Mouse (Mus musculus) kidney, adult 2 months (tissue): ENCODE results near the gene Vwce. TPM values are rescaled to one million over a fixed set of nuclear protein-coding genes. Genes with fewer than 3 reads are reported as not detected.

Source experiments
- DNase-seq: peaks from one replicate; pipeline ENCODE4 v3.0.0; 2021
- H3K27ac ChIP-seq: fragments of 200-500 bp; 2 replicates; pipeline ENCODE4 v1.5.1; 2012; ENCODE audit warnings: low read depth, low read length, control low read depth, inconsistent platforms; ENCODE audit not compliant: insufficient read depth
- H3K27me3 ChIP-seq: fragments of 200-500 bp; replicated peaks from 2 replicates; pipeline ENCODE4 v1.6.1; 2012; ENCODE audit warnings: mild to moderate bottlenecking, moderate library complexity, low read length, inconsistent platforms; ENCODE audit not compliant: control insufficient read depth, insufficient read depth
- H3K36me3 ChIP-seq: fragments of 200-500 bp; 2 replicates; pipeline ENCODE4 v1.6.1; 2012; ENCODE audit warnings: mild to moderate bottlenecking, moderate library complexity, low read length, inconsistent platforms; ENCODE audit not compliant: control insufficient read depth, insufficient read depth
- H3K4me1 ChIP-seq: fragments of 200-500 bp; 2 replicates; pipeline ENCODE4 v1.6.1; 2011; ENCODE audit warnings: low read length; ENCODE audit not compliant: control insufficient read depth, insufficient read depth
- H3K4me3 ChIP-seq: fragments of 200-500 bp; 2 replicates; pipeline ENCODE4 v1.5.1; 2011; ENCODE audit warnings: mild to moderate bottlenecking, low read depth, low read length, control low read depth; ENCODE audit not compliant: insufficient read depth
- CTCF ChIP-seq: fragments of 200-500 bp; conservative IDR thresholded peaks from 2 replicates; pipeline ENCODE4 v1.5.1; 2011; ENCODE audit warnings: low read depth, mild to moderate bottlenecking, control low read depth, low read length, moderate library complexity, mixed read lengths; ENCODE audit not compliant: insufficient read depth, insufficient read length
- POLR2A ChIP-seq: fragments of 200-500 bp; IDR thresholded peaks from one replicate; pipeline ENCODE4 v1.6.1; 2011; ENCODE audit warnings: low read depth, low read length, control low read depth
- WGBS: fragments of 180-500 bp; shearing (Covaris S2); methylation state at CpG from one replicate; pipeline ENCODE4 v1.1.7; 2018; 5-methylcytosine and 5-hydroxymethylcytosine counted together
- polyA plus RNA-seq: library from polyadenylated mRNA; depleted of rRNA; stranded (reverse); fragments of >200 nt; gene quantifications from 2 replicates; pipeline ENCODE4 v1.2.3, GENCODE M21; 2012

The Vwce gene
- polyA plus RNA-seq, 1 experiment, result 15.3 TPM

GRCm38 (mm10) chr19:10665093-10665492, 31.1 kb downstream of the Vwce start:
- Histone ChIP-seq H3K4me3 (no peak overlapping the region), H3K36me3 (no peaks in the 10 kb centered on the region), H3K27me3 (no peaks in the 10 kb centered on the region), H3K27ac (no peak overlapping the region), H3K4me1 (no peaks in the 10 kb centered on the region)
- no peak for TF ChIP-seq POLR2A
- TF ChIP-seq CTCF, result no peak
- WGBS, result 54% methylated on average over 3 of the region's 3 CpGs
- no peak for DNase-seq

- 10% methylated on average over 2 of the region's 2 CpGs for WGBS
- DNase-seq, result peak; percentile 61
- Histone ChIP-seq H3K27ac (no peak overlapping the region), H3K4me3 (no peak overlapping the region), H3K36me3 (no peaks in the 10 kb centered on the region), H3K27me3 (no peaks in the 10 kb centered on the region), H3K4me1 (no peaks in the 10 kb centered on the region)
- TF ChIP-seq CTCF (peak; percentile 83), POLR2A (no peak)
Observed at GRCm38 (mm10) chr19:10665499-10665898, 31.5 kb downstream of the Vwce start.

DNA sequence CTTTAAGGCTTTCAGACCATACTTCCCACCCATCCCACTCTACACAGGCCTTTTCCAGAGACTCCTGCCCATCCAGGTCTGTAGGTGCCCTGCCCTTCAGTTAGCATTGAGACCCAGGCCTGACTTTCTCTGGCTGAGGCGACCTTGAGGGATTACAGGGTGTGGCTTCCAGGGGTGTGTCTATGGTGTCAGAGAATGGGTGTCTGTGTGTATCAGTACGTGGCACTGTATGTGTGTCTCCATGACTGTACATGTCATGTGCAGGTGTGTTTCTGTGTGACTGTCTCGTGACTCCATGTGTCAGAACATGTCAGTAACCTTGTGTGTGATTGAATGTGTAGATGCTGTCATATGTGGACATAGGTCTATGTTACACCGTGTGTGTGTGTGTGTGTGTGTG, 37.3 kb downstream of the Vwce start:
- 88% methylated on average over 4 of the region's 4 CpGs for WGBS
- DNase-seq, result no peak
- no peaks in the 10 kb centered on the region for H3K4me1 ChIP-seq
- H3K27me3 ChIP-seq, result no peaks in the 10 kb centered on the region
- TF ChIP-seq CTCF (no peak), POLR2A (no peak)
- no peak overlapping the region for H3K27ac ChIP-seq
- no peaks in the 10 kb centered on the region for H3K36me3 ChIP-seq
- H3K4me3 ChIP-seq, result no peak overlapping the region

GRCm38 (mm10) chr19:10671854-10672417, 37.9 kb downstream of the Vwce start:
- H3K27me3 ChIP-seq, result no peaks in the 10 kb centered on the region
- TF ChIP-seq CTCF (no peak), POLR2A (no peak)
- no peak overlapping the region for H3K27ac ChIP-seq
- no peak for DNase-seq
- no peaks in the 10 kb centered on the region for H3K4me1 ChIP-seq
- H3K4me3 ChIP-seq, result no peak overlapping the region
- no peaks in the 10 kb centered on the region for H3K36me3 ChIP-seq
- 55% methylated on average over 9 of the region's 9 CpGs for WGBS

- Histone ChIP-seq H3K4me1 (no peaks in the 10 kb centered on the region), H3K27me3 (no peaks in the 10 kb centered on the region), H3K36me3 (no peaks in the 10 kb centered on the region), H3K4me3 (no peak overlapping the region), H3K27ac (no peak overlapping the region)
- TF ChIP-seq CTCF (no peak), POLR2A (no peak)
- 87% methylated on average over 1 of the region's 1 CpGs for WGBS
- no peak for DNase-seq
Observed at GRCm38 (mm10) chr19:10673275-10673674, 39.3 kb downstream of the Vwce start.

GRCm38 (mm10) chr19:10676656-10677055, 42.6 kb downstream of the Vwce start:
- Histone ChIP-seq H3K4me3 (no peak overlapping the region), H3K36me3 (no peaks in the 10 kb centered on the region), H3K27me3 (no peaks in the 10 kb centered on the region), H3K27ac (no peak overlapping the region), H3K4me1 (no peaks in the 10 kb centered on the region)
- no peak for TF ChIP-seq POLR2A
- no peak for TF ChIP-seq CTCF
- 84% methylated on average over 16 of the region's 16 CpGs for WGBS
- DNase-seq, result no peak

DNA sequence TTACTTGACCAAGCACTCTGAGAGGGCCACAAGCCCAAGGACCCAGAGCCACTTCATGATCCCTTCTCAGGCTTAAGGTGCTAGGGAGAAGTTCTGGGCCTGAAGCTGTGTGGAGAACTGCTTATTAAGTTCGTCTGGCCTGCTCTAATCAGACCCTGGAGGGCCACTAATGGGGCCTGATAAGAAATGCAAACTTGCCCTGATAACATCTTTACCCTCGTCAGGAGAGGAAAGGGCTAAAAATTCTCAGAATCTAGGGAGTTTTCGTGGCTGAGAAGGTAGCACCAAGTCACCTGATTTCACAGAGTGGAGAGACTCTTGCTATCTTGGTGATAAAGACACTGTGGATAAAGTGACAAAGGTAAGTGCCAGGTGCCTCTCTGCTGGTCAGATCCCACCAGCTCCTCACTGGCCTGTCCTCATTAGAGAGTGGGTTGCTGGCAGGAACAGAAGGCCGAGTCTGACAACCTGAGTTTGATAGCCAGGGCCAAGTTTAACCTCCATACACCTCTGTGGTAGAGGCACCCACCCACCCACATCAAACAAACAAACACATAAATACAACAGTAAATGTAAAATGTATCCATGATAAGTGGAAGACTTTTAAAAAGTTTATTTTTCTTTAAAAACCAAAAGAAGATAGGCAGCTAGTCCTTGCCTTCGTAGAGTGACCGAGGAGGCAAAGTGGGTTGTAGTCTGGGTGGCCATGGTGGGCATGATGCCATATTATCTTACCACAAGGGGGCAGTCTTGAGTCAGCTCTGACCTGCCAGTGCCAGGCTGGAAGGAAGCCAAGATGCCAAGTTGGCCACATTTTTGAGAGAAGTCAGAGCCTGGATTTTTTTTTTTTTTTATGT, 44.1 kb downstream of the Vwce start, which contains the start of gene Pga5:
Gene Pga5, minus strand, starts transcription at position 157 of the 857 bp plus-strand sequence.
- DNase-seq, result peak; percentile 90
- no peak within 1 kb of the TSS for H3K4me3 ChIP-seq
- H3K27ac ChIP-seq, result no peak within 1 kb of the TSS
- no peaks in the 10 kb centered on the region for H3K36me3 ChIP-seq
- no peaks in the 10 kb centered on the region for H3K4me1 ChIP-seq
- no peaks in the 10 kb centered on the region for H3K27me3 ChIP-seq
- TF ChIP-seq CTCF (peak; percentile 96), POLR2A (no peak)
- 28% methylated on average over 6 of the region's 6 CpGs for WGBS

DNA sequence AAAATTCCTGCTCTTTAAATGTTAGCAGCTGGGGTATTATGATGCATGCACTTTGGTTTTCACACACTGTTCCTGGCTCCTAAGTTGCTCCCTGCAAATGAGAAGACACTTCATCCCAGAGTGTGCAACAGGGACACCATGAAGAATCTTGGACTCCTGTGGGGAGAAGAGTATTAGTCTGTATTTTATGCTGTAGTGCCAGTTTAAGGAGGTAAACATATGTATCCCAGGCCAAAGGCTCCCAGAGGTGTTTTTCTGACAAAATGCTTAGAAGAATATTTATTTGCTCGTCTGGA, 44.7 kb downstream of the Vwce start:
- 83% methylated on average over 1 of the region's 1 CpGs for WGBS
- no peaks in the 10 kb centered on the region for H3K4me1 ChIP-seq

More for the DNA sequence above, 44.7 kb downstream of the Vwce start:
- Histone ChIP-seq H3K27me3 (no peaks in the 10 kb centered on the region), H3K36me3 (no peaks in the 10 kb centered on the region), H3K4me3 (no peak overlapping the region), H3K27ac (no peak overlapping the region)
- no peak for TF ChIP-seq POLR2A
- TF ChIP-seq CTCF, result no peak
- no peak for DNase-seq
